Mouse (Mus musculus): ENCODE data around the gene Gpsm1.

Gene Gpsm1

GRCm38 (mm10) chr2:26339204-26339551 is 23.9 kb downstream of the Gpsm1 start:
- no peak for DNase-seq (ENCODE audit: low read depth, low spot score)

GRCm38 (mm10) chr2:26341510-26341981 is 26.2 kb downstream of the Gpsm1 start:
- DNase-seq (ENCODE audit: low read depth, low spot score), result no peak

GRCm38 (mm10) chr2:26342044-26342443 is 26.7 kb downstream of the Gpsm1 start:
- no peak for DNase-seq (ENCODE audit: low read depth, low spot score)

GRCm38 (mm10) chr2:26342609-26343490 is 27.5 kb downstream of the Gpsm1 start:
- DNase-seq (ENCODE audit: low read depth, low spot score), result no peak

- DNase-seq (ENCODE audit: low read depth, low spot score), result no peak
Observed at GRCm38 (mm10) chr2:26348241-26348640, 32.9 kb downstream of the Gpsm1 start.

- peak; percentile 93 for DNase-seq (ENCODE audit: low read depth, low spot score)
Observed at GRCm38 (mm10) chr2:26351358-26352290, 36.3 kb downstream of the Gpsm1 start, which contains the start of gene Dnlz. Gene Dnlz (minus strand): TSS chr2:26352110.

GRCm38 (mm10) chr2:26352291-26352910 is 37.1 kb downstream of the Gpsm1 start:
- no peak for DNase-seq (ENCODE audit: low read depth, low spot score)

GRCm38 (mm10) chr2:26353066-26353980 is 38.0 kb downstream of the Gpsm1 start:
- no peak for DNase-seq (ENCODE audit: low read depth, low spot score)

- DNase-seq (ENCODE audit: low read depth, low spot score), result no peak
Observed at GRCm38 (mm10) chr2:26354401-26354800, 39.1 kb downstream of the Gpsm1 start.

- DNase-seq (ENCODE audit: low read depth, low spot score), result no peak
Observed at GRCm38 (mm10) chr2:26356231-26356630, 40.9 kb downstream of the Gpsm1 start.

GRCm38 (mm10) chr2:26356678-26357077 is 41.4 kb downstream of the Gpsm1 start:
- no peak for DNase-seq (ENCODE audit: low read depth, low spot score)

- no peak for DNase-seq (ENCODE audit: low read depth, low spot score)
Observed at GRCm38 (mm10) chr2:26357484-26357883, 42.2 kb downstream of the Gpsm1 start.

GRCm38 (mm10) chr2:26358667-26359320 is 43.5 kb downstream of the Gpsm1 start:
- no peak for DNase-seq (ENCODE audit: low read depth, low spot score)

GRCm38 (mm10) chr2:26359983-26360382 is 44.7 kb downstream of the Gpsm1 start:
- no peak for DNase-seq (ENCODE audit: low read depth, low spot score)

- DNase-seq (ENCODE audit: low read depth, low spot score), result no peak
Observed at GRCm38 (mm10) chr2:26360772-26361171, 45.5 kb downstream of the Gpsm1 start, which contains the start of gene Card9. Gene Card9 (minus strand): TSS chr2:26360918.

GRCm38 (mm10) chr2:26362991-26363390 is 47.7 kb downstream of the Gpsm1 start:
- no peak for DNase-seq (ENCODE audit: low read depth, low spot score)

- no peak for DNase-seq (ENCODE audit: low read depth, low spot score)
Observed at GRCm38 (mm10) chr2:26363481-26363880, 48.2 kb downstream of the Gpsm1 start.

GRCm38 (mm10) chr2:26364738-26365465 is 49.6 kb downstream of the Gpsm1 start:
- DNase-seq (ENCODE audit: low read depth, low spot score), result no peak

GRCm38 (mm10) chr2:26367911-26368310 is 52.6 kb downstream of the Gpsm1 start:
- no peak for DNase-seq (ENCODE audit: low read depth, low spot score)
